In genomic region chr12:99511644-99512043, GRCm38 (mm10) we compare ENCODE assay signal across 23 mouse cellular contexts. TPM values are rescaled to one million over a fixed set of nuclear protein-coding genes. Genes with fewer than 3 reads are reported as not detected.
A peak's percentile ranks its signal among the peaks of the same experiment; 100 is the strongest.
DNase-seq lines count a peak whose midpoint lies in the region; ATAC-seq and TF ChIP-seq lines count a peak whose summit lies in the region.
"Had no signal": no experiment of that assay in that cellular context is flagged by ENCODE, and none has a peak within 500 bp of the region (broad histone marks: within the 10 kb centered on the region; RNA-seq: fewer than 3 reads in every experiment).

No protein-coding gene starts in this region.

- H3K9me3 ChIP-seq in heart, embryonic 10.5 days: no peaks in the 10 kb centered on the region
- H3K9me3 ChIP-seq in midbrain, embryonic 16.5 days (replicated peaks; ENCODE audit: control insufficient read depth, low read length, poor library complexity, severe bottlenecking): no peaks in the 10 kb centered on the region
- H3K9me3 ChIP-seq in midbrain, postnatal 0 days (ENCODE audit: low read length): no peaks in the 10 kb centered on the region
- H3K9me3 ChIP-seq: embryonic facial prominence, embryonic 12.5 days; embryonic facial prominence, embryonic 15.5 days; heart, embryonic 13.5 days had no signal

- H3K4me1 ChIP-seq in heart, embryonic 10.5 days: 0 out of 2 replicates have a peak, but pooled peaks cover 3% of the 10 kb centered on the region
- peaks cover 3% of the 10 kb centered on the region; the same call in 1 of the 2 replicates for H3K4me1 ChIP-seq in midbrain, embryonic 16.5 days (ENCODE audit: control insufficient read depth, insufficient read depth, low read length)
- no peaks in the 10 kb centered on the region for H3K4me1 ChIP-seq in midbrain, postnatal 0 days (ENCODE audit: insufficient read depth, low read length)
- H3K4me1 ChIP-seq: embryonic facial prominence, embryonic 12.5 days had no signal

- no peak overlapping the region for H3K9ac ChIP-seq in midbrain, embryonic 16.5 days (ENCODE audit: low read depth, low read length)
- H3K9ac ChIP-seq in midbrain, postnatal 0 days (replicated peaks; ENCODE audit: low read length, poor library complexity, severe bottlenecking): no peak overlapping the region
- H3K9ac ChIP-seq: embryonic facial prominence, embryonic 12.5 days; embryonic facial prominence, embryonic 15.5 days; forebrain, postnatal 0 days; heart, embryonic 13.5 days; hindbrain, embryonic 14.5 days had no signal

- DNase-seq in heart, adult 11 months: peak; percentile 51
- no peak for DNase-seq in heart, embryonic 10.5 days (ENCODE audit: low spot score)
- no peak for DNase-seq in midbrain, postnatal 0 days (ENCODE audit: low spot score)
- DNase-seq: adrenal gland, adult 8-10 months; adrenal gland, postnatal 25 days; cerebellum, adult 18-20 months; cerebellum, adult 9-10 months; cerebellum, postnatal 14 days; forebrain, postnatal 0 days; gastrocnemius, postnatal 25 days; heart, postnatal 14 days; heart, postnatal 4 days had no signal

- no peaks in the 10 kb centered on the region for H3K27me3 ChIP-seq in heart, embryonic 10.5 days (ENCODE audit: insufficient read depth, poor library complexity, severe bottlenecking)
- no peaks in the 10 kb centered on the region for H3K27me3 ChIP-seq in midbrain, embryonic 16.5 days (ENCODE audit: control insufficient read depth, insufficient read depth, low read depth, low read length)
- H3K27me3 ChIP-seq in midbrain, postnatal 0 days (ENCODE audit: insufficient read depth, low read length): no peaks in the 10 kb centered on the region
- H3K27me3 ChIP-seq: embryonic facial prominence, embryonic 12.5 days; embryonic facial prominence, embryonic 15.5 days; heart, embryonic 13.5 days had no signal

- no peak overlapping the region for H3K4me2 ChIP-seq in midbrain, embryonic 16.5 days (ENCODE audit: low read length)
- H3K4me2 ChIP-seq in midbrain, postnatal 0 days (ENCODE audit: low read depth, low read length, poor library complexity, severe bottlenecking): no peak overlapping the region
- H3K4me2 ChIP-seq: embryonic facial prominence, embryonic 12.5 days; embryonic facial prominence, embryonic 15.5 days; heart, embryonic 13.5 days; hindbrain, embryonic 14.5 days had no signal

- TF ChIP-seq CTCF in midbrain, postnatal 0 days (IDR thresholded peaks at IDR 0.05): no peak

- ATAC-seq in midbrain, embryonic 16.5 days: no peak
- no peak for ATAC-seq in midbrain, postnatal 0 days (ENCODE audit: low FRiP score)
- ATAC-seq in monocyte, adult 5-6 weeks (replicated peaks; ENCODE audit: insufficient number of reproducible peaks, low FRiP score, low TSS enrichment, poor library complexity, severe bottlenecking): peak; percentile 56; the same call in 1 of the 2 replicates
- ATAC-seq in frontal cortex, adult (ENCODE audit: low TSS enrichment): no peak
- ATAC-seq: activated CD4-positive, CD25-positive, alpha-beta regulatory T cell, adult 4 months; forebrain, embryonic 14.5 days; forebrain, postnatal 0 days; hindbrain, postnatal 0 days; inflammation-experienced regulatory T-cells, adult 6 months had no signal

- WGBS in heart, embryonic 10.5 days: 91% methylated on average over 5 of the region's 5 CpGs
- WGBS in midbrain, embryonic 16.5 days: 97% methylated on average over 5 of the region's 5 CpGs
- 90% methylated on average over 5 of the region's 5 CpGs for WGBS in midbrain, postnatal 0 days

- H3K4me3 ChIP-seq in heart, embryonic 10.5 days: no peak overlapping the region
- H3K4me3 ChIP-seq in midbrain, embryonic 16.5 days (ENCODE audit: low read depth, low read length): no peak overlapping the region
- no peak overlapping the region for H3K4me3 ChIP-seq in midbrain, postnatal 0 days (ENCODE audit: low read depth, low read length)
- H3K4me3 ChIP-seq: embryonic facial prominence, embryonic 12.5 days; embryonic facial prominence, embryonic 15.5 days; heart, embryonic 13.5 days had no signal

- H3K27ac ChIP-seq in heart, embryonic 10.5 days: no peak overlapping the region
- peak overlapping the region; percentile 47; the same call in 1 of the 2 replicates for H3K27ac ChIP-seq in midbrain, embryonic 16.5 days (ENCODE audit: low read length)
- no peak overlapping the region for H3K27ac ChIP-seq in midbrain, postnatal 0 days (ENCODE audit: low read depth, low read length)
- H3K27ac ChIP-seq: embryonic facial prominence, embryonic 12.5 days; embryonic facial prominence, embryonic 15.5 days; heart, embryonic 13.5 days; hindbrain, embryonic 14.5 days; hindbrain, postnatal 0 days had no signal

- no peaks in the 10 kb centered on the region for H3K36me3 ChIP-seq in heart, embryonic 10.5 days
- H3K36me3 ChIP-seq in midbrain, embryonic 16.5 days (ENCODE audit: control insufficient read depth, insufficient read depth, low read length): no peaks in the 10 kb centered on the region
- H3K36me3 ChIP-seq in midbrain, postnatal 0 days (ENCODE audit: insufficient read depth, low read length): no peaks in the 10 kb centered on the region
- H3K36me3 ChIP-seq: embryonic facial prominence, embryonic 12.5 days; embryonic facial prominence, embryonic 15.5 days; heart, embryonic 13.5 days had no signal

RNA-seq across cellular contexts. Expression of gene Foxn3, which starts 51.7 kb away (rescaled TPM):
- polyA plus RNA-seq in heart, embryonic 10.5 days (2016; fragmentation: Nextera tagmentation; extraction: Ambion mirVana): 60.5 and 65.2 TPM in 2 replicates
- polyA plus RNA-seq in midbrain, embryonic 16.5 days (2015; fragmentation: Nextera tagmentation; extraction: Ambion mirVana): 66.4 and 69.0 TPM in 2 replicates
- 38.9 and 40.5 TPM in 2 replicates for total RNA-seq in midbrain, postnatal 0 days (2014; rRNA removed)
- polyA plus RNA-seq in midbrain, postnatal 0 days (2015; fragmentation: Nextera tagmentation; extraction: Ambion mirVana): 60.4 and 72.7 TPM in 2 replicates
- 96.6 to 128 TPM (median 99.8 TPM) in 3 replicates for total RNA-seq in monocyte, adult 5-6 weeks (2017)
